Mouse (Mus musculus) layer of hippocampus, postnatal 10 days (tissue): ENCODE measurements at regions not wholly inside any gene's neighbourhood (a gene's known extent, or its start where the extent isn't known, plus 50 kb on each side); places are given as distances from the start of the nearest gene placed in this dataset.

Experiments
- DNase-seq, 2 experiments: peaks; one replicate each; pipeline ENCODE4 v3.0.0; 2021; ENCODE audit warnings: low spot score in 2 of 2

GRCm38 (mm10) chr10:17260154-17260553, 462.9 kb upstream of the Cited2 start:
- no peak for DNase-seq

- no peak for DNase-seq
Observed at GRCm38 (mm10) chr10:17260615-17261014, 462.4 kb upstream of the Cited2 start.

- DNase-seq, result no peak
Observed at GRCm38 (mm10) chr10:17261192-17261824, 461.7 kb upstream of the Cited2 start.

- no peak for DNase-seq
Observed at GRCm38 (mm10) chr10:17261825-17262205, 461.2 kb upstream of the Cited2 start.

GRCm38 (mm10) chr10:17272646-17273045, 450.4 kb upstream of the Cited2 start:
- no peak for DNase-seq

- no peak for DNase-seq
Observed at GRCm38 (mm10) chr10:17273855-17274254, 449.2 kb upstream of the Cited2 start.

GRCm38 (mm10) chr10:17275214-17275613, 447.8 kb upstream of the Cited2 start:
- DNase-seq, result no peak

- no peak for DNase-seq
Observed at GRCm38 (mm10) chr10:17277911-17278310, 445.1 kb upstream of the Cited2 start.

GRCm38 (mm10) chr10:17284858-17285257, 438.2 kb upstream of the Cited2 start:
- no peak for DNase-seq

- DNase-seq, result no peak
Observed at GRCm38 (mm10) chr10:17287141-17287540, 435.9 kb upstream of the Cited2 start.

- no peak for DNase-seq
Observed at GRCm38 (mm10) chr10:17288231-17288630, 434.8 kb upstream of the Cited2 start.

- DNase-seq, result no peak
Observed at GRCm38 (mm10) chr10:17292331-17292730, 430.7 kb upstream of the Cited2 start.

GRCm38 (mm10) chr10:17294440-17294839, 428.6 kb upstream of the Cited2 start:
- DNase-seq, result no peak

GRCm38 (mm10) chr10:17295157-17295556, 427.9 kb upstream of the Cited2 start:
- DNase-seq, result no peak

- DNase-seq, result no peak
Observed at GRCm38 (mm10) chr10:17299600-17299999, 423.4 kb upstream of the Cited2 start.

GRCm38 (mm10) chr10:17326724-17327123, 396.3 kb upstream of the Cited2 start:
- no peak for DNase-seq

GRCm38 (mm10) chr10:17330904-17331606, 392.0 kb upstream of the Cited2 start:
- DNase-seq, result no peak

GRCm38 (mm10) chr10:17331607-17332008, 391.4 kb upstream of the Cited2 start:
- DNase-seq, result peak; percentile 20 to 35

GRCm38 (mm10) chr10:17332025-17332767, 390.8 kb upstream of the Cited2 start:
- DNase-seq, result no peak

- DNase-seq, result no peak
Observed at GRCm38 (mm10) chr10:17332986-17333385, 390.0 kb upstream of the Cited2 start.

GRCm38 (mm10) chr10:17333676-17334075, 389.3 kb upstream of the Cited2 start:
- DNase-seq, result no peak

- no peak for DNase-seq
Observed at GRCm38 (mm10) chr10:17337217-17337616, 385.8 kb upstream of the Cited2 start.
